Mouse (Mus musculus) midbrain, embryonic 16.5 days (tissue): ENCODE measurements around the gene Gm8108. TPM values are rescaled to one million over a fixed set of nuclear protein-coding genes. Genes with fewer than 3 reads are reported as not detected.
"Not testable (repeated sequence)": the region's sequence is repeated elsewhere in the genome, so short reads cannot be mapped to it uniquely, and the experiment has no call there.

Experiments
- ATAC-seq: fragments of 200-750 bp; cut with Nextera tagmentation; 2 replicates; pipeline ENCODE4 v1.8.0; 2017; ENCODE audit warnings: moderate TSS enrichment
- H3K27ac ChIP-seq: fragments of 300-500 bp; sonication (generic); 2 replicates; pipeline ENCODE4 v1.5.1; 2014; ENCODE audit warnings: mild to moderate bottlenecking, low read length, mixed read lengths
- H3K27me3 ChIP-seq: fragments of 300-500 bp; sonication (generic); 2 replicates; pipeline ENCODE4 v1.6.1; 2014; ENCODE audit warnings: low read depth, low read length, mixed read lengths; ENCODE audit not compliant: control insufficient read depth, insufficient read depth
- H3K36me3 ChIP-seq: fragments of 300-500 bp; sonication (generic); 2 replicates; pipeline ENCODE4 v1.6.1; 2014; ENCODE audit warnings: mild to moderate bottlenecking, low read length, moderate library complexity, mixed read lengths; ENCODE audit not compliant: control insufficient read depth, insufficient read depth
- H3K4me1 ChIP-seq: fragments of 300-500 bp; sonication (generic); 2 replicates; pipeline ENCODE4 v1.6.1; 2014; ENCODE audit warnings: mild to moderate bottlenecking, low read length, mixed read lengths; ENCODE audit not compliant: control insufficient read depth, insufficient read depth
- H3K4me2 ChIP-seq: fragments of 300-500 bp; sonication (generic); 2 replicates; pipeline ENCODE4 v1.6.1; 2014; ENCODE audit warnings: mild to moderate bottlenecking, low read length, mixed read lengths
- H3K4me3 ChIP-seq: fragments of 300-500 bp; sonication (generic); 2 replicates; pipeline ENCODE4 v1.5.1; 2014; ENCODE audit warnings: low read depth, mild to moderate bottlenecking, low read length, moderate library complexity, mixed read lengths
- H3K9ac ChIP-seq: fragments of 300-500 bp; sonication (generic); 2 replicates; pipeline ENCODE4 v1.6.1; 2014; ENCODE audit warnings: low read depth, low read length, mixed read lengths
- H3K9me3 ChIP-seq: fragments of 300-500 bp; sonication (generic); replicated peaks from 2 replicates; pipeline ENCODE4 v1.6.1; 2014; ENCODE audit warnings: mild to moderate bottlenecking, low read length, mixed read lengths; ENCODE audit not compliant: control insufficient read depth, poor library complexity, severe bottlenecking
- WGBS: fragments of 180-500 bp; shearing (Covaris S2); extraction: QIAGEN DNeasy Blood & Tissue Kit; methylation state at CpG from one replicate; pipeline ENCODE4 v1.1.7; 2014; 5-methylcytosine and 5-hydroxymethylcytosine counted together
- polyA plus RNA-seq: library from polyadenylated mRNA; unstranded; fragments of >200 nt; fragmentation: Nextera tagmentation; extraction: Ambion mirVana; gene quantifications from 2 replicates; pipeline ENCODE4 v1.2.1, GENCODE M21; 2015

Gene Gm8108
- 7.0 and 7.3 TPM in 2 replicates for polyA plus RNA-seq

DNA sequence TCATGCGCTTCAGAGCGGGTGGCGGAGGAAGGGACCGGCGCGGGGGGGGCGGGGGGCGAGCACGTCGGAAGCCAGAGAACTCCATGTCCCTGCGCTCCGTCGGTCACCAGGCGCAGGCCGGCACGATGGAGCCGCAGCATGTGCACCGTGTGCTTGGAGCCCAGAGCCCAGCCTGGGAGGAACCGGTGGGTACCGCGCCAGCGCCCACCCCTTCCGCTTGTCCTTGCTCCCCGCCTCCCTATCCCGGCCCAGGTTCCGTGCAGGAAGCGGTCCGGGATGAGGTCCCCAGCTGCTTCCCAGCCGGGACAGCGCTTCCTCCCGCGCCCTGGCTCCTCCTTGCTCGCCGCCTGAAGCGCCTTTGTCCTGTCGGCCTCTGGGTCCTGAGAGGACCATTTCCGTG lies at the start of gene Gm8108:
Gene Gm8108, plus strand, starts transcription at position 101 of the 400 bp plus-strand sequence.
- peak within 1 kb of the TSS; percentile 53 for H3K4me2 ChIP-seq
- not testable (repeated sequence) for H3K4me1 ChIP-seq, H3K27me3 ChIP-seq

DNA sequence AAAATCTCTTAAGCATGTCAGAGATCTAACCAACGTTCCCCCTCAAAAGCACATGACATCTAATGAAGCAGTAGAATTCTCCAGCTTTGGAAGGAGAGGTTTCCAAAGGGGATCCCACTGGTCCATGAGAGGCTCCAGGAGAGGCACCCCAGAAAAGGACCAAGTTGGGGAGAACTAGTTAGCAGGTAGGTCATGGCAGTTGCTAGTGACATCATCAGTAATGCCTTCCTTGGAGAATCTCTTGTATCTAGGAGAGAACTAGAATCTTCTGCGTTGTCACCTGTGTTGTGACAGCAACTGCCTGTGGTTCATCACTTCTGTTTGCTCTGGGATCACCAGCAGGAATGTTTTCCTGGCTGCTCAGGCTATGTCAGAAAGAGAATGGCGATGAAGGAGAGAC lies 26.5 kb upstream of the Gm8108 start, which contains the start of gene Gm3115:
Gene Gm3115, plus strand, starts transcription at position 301 of the 400 bp plus-strand sequence.
- not testable (repeated sequence) for H3K4me3 ChIP-seq, ATAC-seq, H3K9ac ChIP-seq, H3K36me3 ChIP-seq, H3K4me1 ChIP-seq, H3K27me3 ChIP-seq, H3K4me2 ChIP-seq, H3K9me3 ChIP-seq, H3K27ac ChIP-seq
- 65% methylated on average over 3 of the region's 3 CpGs for WGBS

More for the DNA sequence above, at the start of gene Gm8108:
- H3K4me3 ChIP-seq: peak within 1 kb of the TSS; percentile 47
- peak within 1 kb of the TSS; percentile 61 for H3K9ac ChIP-seq
- not testable (repeated sequence) for H3K27ac ChIP-seq, ATAC-seq, H3K9me3 ChIP-seq, H3K36me3 ChIP-seq
- WGBS: 2% methylated on average over 22 of the region's 37 CpGs

GRCm38 (mm10) chr14:4141646-4142045 lies 31.3 kb downstream of the Gm8108 start:
- H3K4me1 ChIP-seq, H3K27me3 ChIP-seq, H3K4me3 ChIP-seq, H3K27ac ChIP-seq, ATAC-seq, H3K4me2 ChIP-seq, H3K36me3 ChIP-seq, H3K9me3 ChIP-seq, H3K9ac ChIP-seq: not testable (repeated sequence)
- 84% methylated on average over 3 of the region's 4 CpGs for WGBS

- H3K27ac ChIP-seq, H3K9me3 ChIP-seq, ATAC-seq, H3K4me2 ChIP-seq, H3K4me3 ChIP-seq, H3K36me3 ChIP-seq, H3K27me3 ChIP-seq, H3K9ac ChIP-seq, H3K4me1 ChIP-seq: not testable (repeated sequence)
- WGBS: no CpG with 5 or more reads among the region's 2 CpGs
Measured at GRCm38 (mm10) chr14:4164730-4165129, 54.4 kb downstream of the Gm8108 start, which contains the start of gene Gm3127. TSS of gene Gm3127 (plus strand) at chr14:4165030.

- H3K9me3 ChIP-seq, H3K27ac ChIP-seq, ATAC-seq, H3K4me1 ChIP-seq, H3K27me3 ChIP-seq, H3K36me3 ChIP-seq: not testable (repeated sequence)
- WGBS: 8% methylated on average over 4 of the region's 14 CpGs
- Histone ChIP-seq H3K9ac (peak overlapping the region; percentile 59), H3K4me3 (peak overlapping the region; percentile 42), H3K4me2 (peak overlapping the region; percentile 56)
Measured at GRCm38 (mm10) chr14:4182030-4182429, 71.7 kb downstream of the Gm8108 start.

Other genes with a start within 250 kb of the Gm8108 start
- gene Gm2916, start 226.4 kb upstream of the Gm8108 start, polyA plus RNA-seq: not detected in 2 replicates
- not detected in 2 replicates for gene Gm3029, start 178.8 kb upstream of the Gm8108 start, polyA plus RNA-seq
- gene Gm3095, start 147.0 kb upstream of the Gm8108 start, polyA plus RNA-seq: 2.4 and 2.5 TPM in 2 replicates
- not detected in 2 replicates for gene Gm3099, start 112.1 kb upstream of the Gm8108 start, polyA plus RNA-seq
- 3.6 and 5.7 TPM in 2 replicates for gene Gm5796, start 86.6 kb upstream of the Gm8108 start, polyA plus RNA-seq
- not detected in 2 replicates for gene Gm3115, start 26.4 kb upstream of the Gm8108 start, polyA plus RNA-seq
- not detected in 2 replicates for gene Gm3127, start 54.5 kb downstream of the Gm8108 start, polyA plus RNA-seq
- gene Gm2974, start 72.0 kb downstream of the Gm8108 start, polyA plus RNA-seq: 11.4 and 12.6 TPM in 2 replicates
- gene Gm3138, start 139.1 kb downstream of the Gm8108 start, polyA plus RNA-seq: not detected in 2 replicates
- not detected in 2 replicates for gene Gm3149, start 206.8 kb downstream of the Gm8108 start, polyA plus RNA-seq
- gene 2610042L04Rik, start 224.2 kb downstream of the Gm8108 start, polyA plus RNA-seq: 6.3 and 8.5 TPM in 2 replicates